Mouse (Mus musculus) heart, embryonic 14.5 days (tissue): Measurements from ENCODE around the gene Tmem106c. TPM values are rescaled to one million over a fixed set of nuclear protein-coding genes. Genes with fewer than 3 reads are reported as not detected.

ENCODE experiments used
- ATAC-seq: fragments of 200-750 bp; cut with Nextera tagmentation; 2 replicates; pipeline ENCODE4 v1.8.0; 2017; ENCODE audit warnings: low read depth, moderate TSS enrichment; ENCODE audit not compliant: insufficient number of reproducible peaks, insufficient read depth, low FRiP score
- H3K27ac ChIP-seq, 2 experiments: fragments of 200-500 bp in 1 of 2; fragments of 300-500 bp in 1 of 2; sonication (generic) in 1 of 2; replicated peaks in 1 of 2; 2 replicates each; pipeline ENCODE4 v1.5.1; 2012 to 2014; ENCODE audit warnings: low read depth in 2 of 2, low read length in 2 of 2, control low read depth in 1 of 2, mild to moderate bottlenecking in 1 of 2, mixed read lengths in 1 of 2; ENCODE audit not compliant: control insufficient read depth in 1 of 2, insufficient read depth in 1 of 2
- H3K27me3 ChIP-seq: fragments of 300-500 bp; sonication (generic); 2 replicates; pipeline ENCODE4 v1.6.1; 2014; ENCODE audit warnings: mild to moderate bottlenecking, low read length, control low read depth; ENCODE audit not compliant: control insufficient read depth, insufficient read depth
- H3K36me3 ChIP-seq: fragments of 300-500 bp; sonication (generic); 2 replicates; pipeline ENCODE4 v1.6.1; 2014; ENCODE audit warnings: mild to moderate bottlenecking, control low read depth, low read length, mixed read lengths; ENCODE audit not compliant: control insufficient read depth, insufficient read depth
- H3K4me1 ChIP-seq, 2 experiments: fragments of 200-500 bp in 1 of 2; fragments of 300-500 bp in 1 of 2; sonication (generic) in 1 of 2; 2 replicates each; pipeline ENCODE4 v1.6.1; 2012 to 2014; ENCODE audit warnings: low read length in 2 of 2, control low read depth in 1 of 2, mixed read lengths in 1 of 2; ENCODE audit not compliant: control insufficient read depth in 2 of 2, insufficient read depth in 2 of 2
- H3K4me2 ChIP-seq: fragments of 300-500 bp; sonication (generic); 2 replicates; pipeline ENCODE4 v1.6.1; 2014; ENCODE audit warnings: mild to moderate bottlenecking, low read length
- H3K4me3 ChIP-seq, 2 experiments: fragments of 200-500 bp in 1 of 2; fragments of 300-500 bp in 1 of 2; sonication (generic) in 1 of 2; 2 replicates each; pipeline ENCODE4 v1.5.1; 2012 to 2014; ENCODE audit warnings: low read length in 2 of 2, mild to moderate bottlenecking in 2 of 2, control low read depth in 1 of 2, low read depth in 1 of 2, moderate library complexity in 1 of 2; ENCODE audit not compliant: control insufficient read depth in 1 of 2, insufficient read depth in 1 of 2
- H3K9ac ChIP-seq: fragments of 300-500 bp; sonication (generic); 2 replicates; pipeline ENCODE4 v1.6.1; 2014; ENCODE audit warnings: mild to moderate bottlenecking, low read length
- H3K9me3 ChIP-seq: fragments of 300-500 bp; sonication (generic); 2 replicates; pipeline ENCODE4 v1.6.1; 2016; ENCODE audit warnings: low read length, control low read depth; ENCODE audit not compliant: control insufficient read depth
- WGBS: fragments of 180-500 bp; shearing (Covaris S2); extraction: QIAGEN DNeasy Blood & Tissue Kit; methylation state at CpG from one replicate; pipeline ENCODE4 v1.1.7; 2014; 5-methylcytosine and 5-hydroxymethylcytosine counted together
- polyA plus RNA-seq: library from polyadenylated mRNA; unstranded; fragments of >200 nt; fragmentation: Nextera tagmentation; extraction: Ambion mirVana; gene quantifications from 2 replicates; pipeline ENCODE4 v1.2.1, GENCODE M21; 2014

Gene Tmem106c
- polyA plus RNA-seq, 1 experiment from 2014 or later, result 40.6 TPM

GRCm38 (mm10) chr15:97990721-97991120 is 26.7 kb downstream of the Tmem106c start:
- Histone ChIP-seq H3K36me3 (no peaks in the 10 kb centered on the region), H3K4me1 (peaks cover 18 to 21% of the 10 kb centered on the region in 2 experiments), H3K9ac (no peak overlapping the region), H3K9me3 (no peaks in the 10 kb centered on the region), H3K27ac (no peak overlapping the region), H3K4me3 (no peak overlapping the region), H3K27me3 (no peaks in the 10 kb centered on the region), H3K4me2 (no peak overlapping the region)
- WGBS, result 45% methylated on average over 4 of the region's 4 CpGs
- ATAC-seq, result no peak

- Histone ChIP-seq H3K9me3 (no peaks in the 10 kb centered on the region), H3K27me3 (no peaks in the 10 kb centered on the region), H3K4me2 (no peak overlapping the region), H3K9ac (no peak overlapping the region), H3K4me3 (no peak overlapping the region), H3K4me1 (peaks cover 18 to 21% of the 10 kb centered on the region in 2 experiments), H3K27ac (no peak overlapping the region), H3K36me3 (no peaks in the 10 kb centered on the region)
- WGBS, result 52% methylated on average over 12 of the region's 12 CpGs
- no peak for ATAC-seq
These were observed 27.4 kb downstream of the Tmem106c start for GRCm38 (mm10) chr15:97991285-97991895.

GRCm38 (mm10) chr15:97992027-97992711 is 28.2 kb downstream of the Tmem106c start:
- H3K27ac ChIP-seq, result peak overlapping the region; percentile 42 to 69
- peaks cover 18 to 21% of the 10 kb centered on the region in 2 experiments for H3K4me1 ChIP-seq
- no peaks in the 10 kb centered on the region for H3K36me3 ChIP-seq
- H3K9me3 ChIP-seq, result no peaks in the 10 kb centered on the region
- H3K4me2 ChIP-seq, result peak overlapping the region; percentile 65
- H3K27me3 ChIP-seq, result no peaks in the 10 kb centered on the region
- 51% methylated on average over 13 of the region's 13 CpGs for WGBS
- H3K4me3 ChIP-seq, result no peak overlapping the region
- ATAC-seq, result no peak; the same call in 1 of the 2 replicates
- H3K9ac ChIP-seq, result peak overlapping the region; percentile 65

- ATAC-seq, result peak; percentile 88
- no peaks in the 10 kb centered on the region for H3K9me3 ChIP-seq
- 0 out of 2 replicates have a peak, but pooled peaks cover under 1% of the 10 kb centered on the region for H3K27me3 ChIP-seq
- H3K36me3 ChIP-seq, result no peaks in the 10 kb centered on the region
- 12% methylated on average over 18 of the region's 18 CpGs for WGBS
- H3K4me3 ChIP-seq, result peak overlapping the region; percentile 24 to 27; a peak in 3 of 4 replicates
- H3K4me2 ChIP-seq, result peak overlapping the region; percentile 65
- H3K9ac ChIP-seq, result peak overlapping the region; percentile 65
- peaks cover 18 to 21% of the 10 kb centered on the region in 2 experiments for H3K4me1 ChIP-seq
- peak overlapping the region; percentile 42 to 69 for H3K27ac ChIP-seq
These were observed 28.8 kb downstream of the Tmem106c start for GRCm38 (mm10) chr15:97992712-97993286.

- Histone ChIP-seq H3K4me1 (peaks cover 19 to 25% of the 10 kb centered on the region in 2 experiments), H3K27ac (no peak overlapping the region), H3K27me3 (peaks cover 39% of the 10 kb centered on the region), H3K9ac (no peak overlapping the region), H3K9me3 (no peaks in the 10 kb centered on the region), H3K4me2 (no peak overlapping the region), H3K4me3 (no peak overlapping the region), H3K36me3 (no peaks in the 10 kb centered on the region)
- ATAC-seq, result no peak
- WGBS, result 72% methylated on average over 13 of the region's 13 CpGs
These were observed 32.8 kb downstream of the Tmem106c start for GRCm38 (mm10) chr15:97996716-97997256.

- 34% methylated on average over 13 of the region's 13 CpGs for WGBS
- Histone ChIP-seq H3K9me3 (no peaks in the 10 kb centered on the region), H3K4me1 (peaks cover 11 to 36% of the 10 kb centered on the region in 2 experiments), H3K27ac (no peak overlapping the region), H3K9ac (no peak overlapping the region), H3K36me3 (no peaks in the 10 kb centered on the region), H3K4me2 (no peak overlapping the region), H3K27me3 (peaks cover 57% of the 10 kb centered on the region), H3K4me3 (no peak overlapping the region)
- ATAC-seq, result no peak
These were observed 35.5 kb downstream of the Tmem106c start for GRCm38 (mm10) chr15:97999546-97999945.

GRCm38 (mm10) chr15:97999991-98000390 is 36.0 kb downstream of the Tmem106c start:
- Histone ChIP-seq H3K4me2 (no peak overlapping the region), H3K27ac (no peak overlapping the region), H3K4me3 (no peak overlapping the region), H3K36me3 (no peaks in the 10 kb centered on the region), H3K27me3 (peaks cover 60% of the 10 kb centered on the region), H3K9me3 (no peaks in the 10 kb centered on the region), H3K4me1 (peaks cover 11 to 39% of the 10 kb centered on the region in 2 experiments), H3K9ac (no peak overlapping the region)
- WGBS, result 31% methylated on average over 7 of the region's 7 CpGs
- no peak for ATAC-seq
